Mouse (Mus musculus) embryonic facial prominence, embryonic 14.5 days (tissue): ENCODE data around the gene Gnpat. TPM values are rescaled to one million over a fixed set of nuclear protein-coding genes. Genes with fewer than 3 reads are reported as not detected.
"Not testable (repeated sequence)": the region's sequence is repeated elsewhere in the genome, so short reads cannot be mapped to it uniquely, and the experiment has no call there.

Source experiments
- ATAC-seq: fragments of 200-750 bp; cut with Nextera tagmentation; 2 replicates; pipeline ENCODE4 v1.8.0; 2017; ENCODE audit warnings: low read depth, moderate number of reproducible peaks, moderate TSS enrichment
- DNase-seq: peaks from one replicate; pipeline ENCODE4 v3.0.0-alpha.2; 2015; ENCODE audit warnings: low spot score
- H3K27ac ChIP-seq: fragments of 300-500 bp; sonication (generic); replicated peaks from 2 replicates; pipeline ENCODE4 v1.5.1; 2014; ENCODE audit warnings: low read depth, mild to moderate bottlenecking, low read length, moderate library complexity
- H3K27me3 ChIP-seq: fragments of 300-500 bp; sonication (generic); replicated peaks from 2 replicates; pipeline ENCODE4 v1.6.1; 2014; ENCODE audit warnings: low read length; ENCODE audit not compliant: control insufficient read depth, insufficient read depth
- H3K36me3 ChIP-seq: fragments of 300-500 bp; sonication (generic); 2 replicates; pipeline ENCODE4 v1.6.1; 2014; ENCODE audit warnings: low read length, mixed read lengths; ENCODE audit not compliant: control insufficient read depth, insufficient read depth
- H3K4me1 ChIP-seq: fragments of 300-500 bp; sonication (generic); 2 replicates; pipeline ENCODE4 v1.6.1; 2014; ENCODE audit warnings: antibody characterized with exemption, low read length; ENCODE audit not compliant: control insufficient read depth, insufficient read depth
- H3K4me2 ChIP-seq: fragments of 300-500 bp; sonication (generic); 2 replicates; pipeline ENCODE4 v1.6.1; 2014; ENCODE audit warnings: low read depth, mild to moderate bottlenecking, low read length, moderate library complexity, mixed read lengths
- H3K4me3 ChIP-seq: fragments of 300-500 bp; sonication (generic); 2 replicates; pipeline ENCODE4 v1.5.1; 2014; ENCODE audit warnings: low read depth, mild to moderate bottlenecking, low read length
- H3K9ac ChIP-seq: fragments of 300-500 bp; sonication (generic); 2 replicates; pipeline ENCODE4 v1.6.1; 2014; ENCODE audit warnings: low read depth, mild to moderate bottlenecking, low read length, moderate library complexity, mixed read lengths
- H3K9me3 ChIP-seq: fragments of 300-500 bp; sonication (generic); 2 replicates; pipeline ENCODE4 v1.6.1; 2016; ENCODE audit warnings: low read length; ENCODE audit not compliant: control insufficient read depth
- WGBS: fragments of 180-500 bp; shearing (Covaris S2); extraction: QIAGEN DNeasy Blood & Tissue Kit; methylation state at CpG from one replicate; pipeline ENCODE4 v1.1.7; 2014; 5-methylcytosine and 5-hydroxymethylcytosine counted together
- polyA plus RNA-seq: library from polyadenylated mRNA; unstranded; fragments of >200 nt; fragmentation: Nextera tagmentation; extraction: Ambion mirVana; gene quantifications from 2 replicates; pipeline ENCODE4 v1.2.1, GENCODE M21; 2014

Gene Gnpat
- polyA plus RNA-seq, 1 experiment from 2014 or later = 97.8 TPM

DNA sequence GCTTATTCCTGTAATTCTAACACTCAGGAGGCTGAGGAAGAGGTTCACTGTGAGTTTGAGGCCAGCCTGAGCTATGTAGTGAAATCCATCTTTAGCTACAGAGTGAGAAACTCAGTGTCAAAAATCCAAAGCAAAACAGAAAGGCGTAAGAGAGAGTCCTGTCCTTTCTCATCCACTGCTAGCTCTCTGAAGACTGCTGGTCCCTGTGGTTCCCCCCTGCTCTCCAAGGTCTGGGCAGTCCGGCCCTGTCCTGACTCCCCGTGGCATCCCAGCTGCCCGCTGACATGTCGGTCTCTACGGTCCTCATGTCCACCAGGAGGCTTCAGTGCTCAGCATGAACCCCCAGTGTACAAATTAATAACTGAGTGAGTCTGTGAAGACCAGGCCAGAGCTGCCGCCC is 26.6 kb upstream of the Gnpat start:
- Histone ChIP-seq H3K9ac (no peak overlapping the region), H3K9me3 (no peaks in the 10 kb centered on the region), H3K4me2 (no peak overlapping the region), H3K4me1 (no peaks in the 10 kb centered on the region; the same call in 1 of the 2 replicates), H3K36me3 (peaks cover 35% of the 10 kb centered on the region), H3K4me3 (no peak overlapping the region), H3K27me3 (no peaks in the 10 kb centered on the region), H3K27ac (no peak overlapping the region)
- no peak for ATAC-seq
- WGBS = 90% methylated on average over 7 of the region's 7 CpGs
- no peak for DNase-seq

DNA sequence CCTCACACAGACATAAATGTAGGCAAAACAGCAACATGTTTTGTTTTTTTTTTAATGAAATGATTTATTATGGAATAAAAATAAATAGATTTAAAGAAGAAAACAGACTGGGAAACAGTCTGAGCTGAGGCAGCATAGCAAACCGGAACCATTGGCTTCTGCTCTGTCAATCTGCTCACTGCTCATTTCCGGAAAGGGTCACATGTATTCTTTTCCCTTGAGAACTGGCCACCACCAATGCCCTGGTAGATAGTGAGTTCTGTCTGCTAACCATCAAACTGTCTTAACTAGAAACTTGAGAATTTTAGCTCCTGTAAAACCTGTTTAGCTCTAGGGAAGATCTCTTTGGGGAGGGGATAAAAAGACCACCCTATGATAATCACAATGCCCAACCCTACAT is 25.9 kb upstream of the Gnpat start:
- DNase-seq = no peak
- Histone ChIP-seq H3K27me3 (no peaks in the 10 kb centered on the region), H3K27ac (no peak overlapping the region), H3K4me1 (no peaks in the 10 kb centered on the region; the same call in 1 of the 2 replicates), H3K4me2 (no peak overlapping the region), H3K4me3 (no peak overlapping the region), H3K9ac (no peak overlapping the region), H3K36me3 (peaks cover 42% of the 10 kb centered on the region), H3K9me3 (no peaks in the 10 kb centered on the region)
- 77% methylated on average over 2 of the region's 2 CpGs for WGBS
- ATAC-seq = no peak

DNA sequence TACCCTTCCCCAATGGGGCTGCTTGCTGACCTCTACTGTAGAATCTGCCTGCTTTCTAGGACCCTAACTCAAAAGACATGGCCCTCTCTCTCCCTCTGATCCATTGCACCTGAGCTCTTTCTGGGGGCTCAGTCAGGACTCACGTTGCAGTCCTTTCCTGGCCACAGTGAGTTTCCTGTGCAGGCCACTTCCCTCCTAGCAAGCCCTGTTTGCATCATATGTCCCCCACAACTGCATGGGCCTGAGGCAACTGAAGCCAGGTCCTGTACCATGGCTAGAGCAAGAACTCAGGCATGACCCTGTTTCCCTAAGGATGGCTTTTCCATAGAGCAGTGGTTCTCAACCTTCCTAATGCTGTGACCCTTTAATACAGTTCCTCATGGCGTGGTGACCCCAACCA is 24.9 kb upstream of the Gnpat start:
- Histone ChIP-seq H3K4me1 (no peaks in the 10 kb centered on the region; the same call in 1 of the 2 replicates), H3K9me3 (no peaks in the 10 kb centered on the region), H3K36me3 (peaks cover 44% of the 10 kb centered on the region), H3K9ac (no peak overlapping the region), H3K4me3 (no peak overlapping the region), H3K4me2 (no peak overlapping the region), H3K27ac (no peak overlapping the region), H3K27me3 (no peaks in the 10 kb centered on the region)
- DNase-seq (no peak), ATAC-seq (no peak)
- WGBS = 90% methylated on average over 2 of the region's 2 CpGs

DNA sequence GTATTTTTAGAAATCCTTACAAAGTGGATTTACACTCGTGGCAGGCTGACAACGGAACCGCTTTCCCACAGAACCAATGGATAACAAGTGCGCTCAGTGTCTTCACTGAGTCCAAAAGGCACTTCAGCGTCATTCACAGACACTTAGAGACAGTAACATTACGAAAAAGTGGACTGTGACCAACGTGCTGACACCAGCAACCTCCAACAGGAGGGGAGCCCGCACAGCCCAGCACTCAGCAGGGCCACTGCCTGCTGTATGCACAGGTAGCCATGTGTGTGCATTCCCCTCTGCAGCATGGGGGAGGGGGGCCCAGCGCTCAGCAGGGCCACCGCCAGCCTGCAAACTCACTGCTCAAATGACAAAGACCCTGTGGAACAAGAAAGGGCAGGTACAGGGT is 23.5 kb upstream of the Gnpat start:
- WGBS = 92% methylated on average over 10 of the region's 10 CpGs
- Histone ChIP-seq H3K9ac (no peak overlapping the region), H3K36me3 (peaks cover 53% of the 10 kb centered on the region), H3K9me3 (no peaks in the 10 kb centered on the region), H3K4me1 (no peaks in the 10 kb centered on the region; the same call in 1 of the 2 replicates), H3K27me3 (no peaks in the 10 kb centered on the region), H3K27ac (no peak overlapping the region), H3K4me3 (no peak overlapping the region), H3K4me2 (no peak overlapping the region)
- DNase-seq = no peak
- no peak; the same call in 1 of the 2 replicates for ATAC-seq

DNA sequence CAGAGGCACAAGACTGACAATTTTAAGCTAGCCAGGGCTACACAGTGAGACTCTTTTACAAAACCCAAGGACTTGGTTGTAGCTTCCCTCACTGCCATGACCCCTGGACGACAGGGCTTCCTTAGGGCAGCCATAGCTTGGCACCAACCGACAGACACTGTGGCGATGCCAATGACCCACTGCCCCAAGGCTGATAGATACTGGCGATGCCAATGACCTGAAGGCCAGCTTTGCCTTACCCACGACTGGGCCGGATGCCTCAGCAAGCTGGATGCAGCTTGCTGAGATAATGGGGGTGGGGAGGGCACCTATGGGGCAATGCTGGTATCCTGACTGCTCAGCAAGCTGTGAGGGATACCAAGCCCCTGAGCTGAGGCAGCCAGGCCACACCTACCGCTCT is 21.9 kb upstream of the Gnpat start:
- no peak for ATAC-seq

DNA sequence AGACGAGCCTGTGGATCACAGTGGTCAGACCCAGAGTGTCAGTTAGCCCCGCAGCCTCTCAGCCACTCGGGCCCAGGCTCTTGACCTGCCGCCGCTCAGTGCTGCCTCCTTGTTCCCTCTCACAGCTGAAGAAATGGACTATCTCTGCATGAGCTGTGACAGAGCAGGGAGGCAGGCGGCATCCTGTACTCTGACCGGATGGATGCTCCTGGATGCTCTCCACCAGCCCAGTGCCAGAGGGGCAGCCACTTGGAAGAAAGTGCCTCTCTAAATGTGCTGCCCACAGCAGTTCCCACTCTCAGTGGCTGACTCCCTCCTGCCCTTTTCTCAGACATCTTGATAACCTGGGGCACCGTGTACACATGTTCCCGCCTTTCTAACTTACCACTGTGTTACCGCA is 21.1 kb upstream of the Gnpat start:
- Histone ChIP-seq H3K36me3 (peaks cover 54% of the 10 kb centered on the region), H3K27ac (no peak overlapping the region), H3K4me3 (no peak overlapping the region), H3K4me1 (no peaks in the 10 kb centered on the region), H3K4me2 (no peak overlapping the region), H3K9ac (no peak overlapping the region), H3K9me3 (no peaks in the 10 kb centered on the region), H3K27me3 (no peaks in the 10 kb centered on the region)
- ATAC-seq = no peak
- 89% methylated on average over 9 of the region's 10 CpGs for WGBS
- DNase-seq = no peak

More for the DNA sequence above, 21.9 kb upstream of the Gnpat start:
- Histone ChIP-seq H3K4me3 (no peak overlapping the region), H3K27me3 (no peaks in the 10 kb centered on the region), H3K36me3 (peaks cover 54% of the 10 kb centered on the region), H3K9me3 (no peaks in the 10 kb centered on the region), H3K4me1 (no peaks in the 10 kb centered on the region), H3K4me2 (no peak overlapping the region), H3K9ac (no peak overlapping the region), H3K27ac (no peak overlapping the region)
- WGBS = 95% methylated on average over 7 of the region's 7 CpGs
- no peak for DNase-seq

DNA sequence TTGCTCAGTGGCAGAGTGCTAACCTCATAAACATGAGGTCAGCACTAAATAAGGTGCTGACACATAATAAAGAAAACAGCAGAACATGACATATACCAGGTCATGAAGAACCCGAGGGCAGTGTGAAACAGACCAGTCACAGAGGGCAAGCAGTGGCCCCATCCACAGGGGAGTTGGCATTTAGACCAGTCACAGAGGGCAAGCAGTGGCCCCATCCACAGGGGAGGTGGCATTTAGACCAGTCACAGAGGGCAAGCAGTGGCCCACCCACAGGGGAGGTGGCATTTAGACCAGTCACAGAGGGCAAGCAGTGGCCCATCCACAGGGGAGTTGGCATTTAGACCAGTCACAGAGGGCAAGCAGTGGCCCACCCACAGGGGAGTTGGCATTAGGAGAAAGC is 19.9 kb upstream of the Gnpat start:
- not testable (repeated sequence) for H3K4me3 ChIP-seq, H3K4me2 ChIP-seq, ATAC-seq, H3K4me1 ChIP-seq, H3K9me3 ChIP-seq, H3K9ac ChIP-seq, H3K27ac ChIP-seq, H3K27me3 ChIP-seq, DNase-seq
- peaks cover 52% of the 10 kb centered on the region for H3K36me3 ChIP-seq
- WGBS = 75% methylated on average over 1 of the region's 1 CpGs

DNA sequence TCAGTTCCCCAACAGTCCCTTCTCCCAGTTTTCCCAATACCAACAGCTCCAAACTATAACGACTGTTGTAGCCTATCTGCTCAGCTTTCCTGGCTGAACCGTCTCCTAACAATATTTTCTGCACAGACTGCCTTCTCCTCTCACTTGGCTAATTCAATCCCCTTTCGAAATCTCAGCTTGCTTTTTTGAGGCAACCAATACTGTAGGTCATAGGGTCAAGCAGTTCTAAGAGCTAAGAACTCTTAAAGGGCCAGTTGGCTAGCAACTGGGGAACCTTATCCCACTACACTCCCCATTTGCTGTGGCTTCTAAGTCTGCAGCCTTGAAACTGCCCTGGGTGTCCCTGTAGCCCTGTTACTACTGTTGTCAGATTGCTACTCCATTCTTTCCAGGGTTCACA is 17.7 kb upstream of the Gnpat start:
- no peaks in the 10 kb centered on the region for H3K4me1 ChIP-seq
- no peaks in the 10 kb centered on the region for H3K9me3 ChIP-seq
- ATAC-seq (no peak), DNase-seq (no peak)
- no peak overlapping the region for H3K9ac ChIP-seq
- no peak overlapping the region for H3K27ac ChIP-seq
- 63% methylated on average over 3 of the region's 3 CpGs for WGBS
- no peak overlapping the region for H3K4me2 ChIP-seq
- no peaks in the 10 kb centered on the region for H3K27me3 ChIP-seq
- H3K36me3 ChIP-seq = peaks cover 30% of the 10 kb centered on the region
- no peak overlapping the region for H3K4me3 ChIP-seq

DNA sequence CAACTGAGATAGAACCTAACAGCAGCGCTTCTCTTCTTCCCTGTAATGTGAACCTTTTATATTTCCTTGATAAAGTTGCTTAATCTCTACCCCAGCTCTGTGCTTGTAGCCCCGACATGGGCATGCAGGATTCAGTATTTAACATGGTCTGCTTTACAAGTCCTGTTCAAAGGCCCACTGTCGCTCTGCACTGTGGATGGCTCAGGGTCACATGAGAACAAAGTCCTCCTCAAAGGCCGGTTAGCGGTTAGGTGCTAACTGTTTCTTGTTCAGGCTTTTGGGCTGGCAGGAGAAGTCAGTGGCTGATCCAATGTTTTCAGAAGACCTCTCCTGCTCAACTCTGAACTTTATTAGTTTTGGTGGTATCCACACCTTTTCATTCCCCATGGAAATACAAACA is 17.3 kb upstream of the Gnpat start:
- Histone ChIP-seq H3K9ac (no peak overlapping the region), H3K4me3 (no peak overlapping the region), H3K36me3 (peaks cover 25% of the 10 kb centered on the region), H3K9me3 (no peaks in the 10 kb centered on the region), H3K4me1 (no peaks in the 10 kb centered on the region), H3K4me2 (no peak overlapping the region), H3K27me3 (no peaks in the 10 kb centered on the region), H3K27ac (no peak overlapping the region)
- DNase-seq = no peak
- ATAC-seq = no peak
- 89% methylated on average over 5 of the region's 5 CpGs for WGBS
